Mouse (Mus musculus): ENCODE data around the gene Mob3c. TPM values are rescaled to one million over a fixed set of nuclear protein-coding genes. Genes with fewer than 3 reads are reported as not detected.

Gene Mob3c
- polyA plus RNA-seq, 1 experiment from 2014 or later = 9.8 TPM

Other genes starting within 250 kb of the Mob3c start
- not detected in 2 replicates for gene Cyp4a32, start 227.1 kb upstream of the Mob3c start, polyA plus RNA-seq (2016; fragmentation: Nextera tagmentation; extraction: Ambion mirVana)
- 0.60 and 0.62 TPM in 2 replicates for gene Cyp4b1, start 180.4 kb upstream of the Mob3c start, polyA plus RNA-seq (2016; fragmentation: Nextera tagmentation; extraction: Ambion mirVana)
- gene Efcab14, start 90.3 kb upstream of the Mob3c start, polyA plus RNA-seq (2016; fragmentation: Nextera tagmentation; extraction: Ambion mirVana) = 33.2 and 34.4 TPM in 2 replicates
- 0.55 and 0.62 TPM in 2 replicates for gene Tex38, start 47.1 kb upstream of the Mob3c start, polyA plus RNA-seq (2016; fragmentation: Nextera tagmentation; extraction: Ambion mirVana)
- 60.0 and 67.2 TPM in 2 replicates for gene Atpaf1, start 43.3 kb upstream of the Mob3c start, polyA plus RNA-seq (2016; fragmentation: Nextera tagmentation; extraction: Ambion mirVana)
- gene Mknk1, start 11.1 kb downstream of the Mob3c start, polyA plus RNA-seq (2016; fragmentation: Nextera tagmentation; extraction: Ambion mirVana) = 22.7 and 23.0 TPM in 2 replicates
- not detected in 2 replicates for gene Kncn, start 56.3 kb downstream of the Mob3c start, polyA plus RNA-seq (2016; fragmentation: Nextera tagmentation; extraction: Ambion mirVana)
- not detected in 2 replicates for gene 6430628N08Rik, start 62.6 kb downstream of the Mob3c start, polyA plus RNA-seq (2016; fragmentation: Nextera tagmentation; extraction: Ambion mirVana)
- gene Dmbx1, start 111.8 kb downstream of the Mob3c start, polyA plus RNA-seq (2016; fragmentation: Nextera tagmentation; extraction: Ambion mirVana) = not detected in 2 replicates
- 1.3 and 1.7 TPM in 2 replicates for gene Faah, start 189.8 kb downstream of the Mob3c start, polyA plus RNA-seq (2016; fragmentation: Nextera tagmentation; extraction: Ambion mirVana)
- gene Nsun4, start 225.8 kb downstream of the Mob3c start, polyA plus RNA-seq (2016; fragmentation: Nextera tagmentation; extraction: Ambion mirVana) = 20.4 and 24.9 TPM in 2 replicates
- gene Uqcrh, start 247.0 kb downstream of the Mob3c start, polyA plus RNA-seq (2016; fragmentation: Nextera tagmentation; extraction: Ambion mirVana) = 697 and 904 TPM in 2 replicates
- 69.1 and 77.9 TPM in 2 replicates for gene Lrrc41, start 247.2 kb downstream of the Mob3c start, polyA plus RNA-seq (2016; fragmentation: Nextera tagmentation; extraction: Ambion mirVana)